Mouse (Mus musculus): ENCODE measurements around the gene Speer4f1. TPM values are rescaled to one million over a fixed set of nuclear protein-coding genes. Genes with fewer than 3 reads are reported as not detected.
"Not testable (repeated sequence)": the region's sequence is repeated elsewhere in the genome, so short reads cannot be mapped to it uniquely, and the experiment has no call there.

Speer4f1 gene
- polyA plus RNA-seq (2012; rRNA removed): not detected in 2 replicates

DNA sequence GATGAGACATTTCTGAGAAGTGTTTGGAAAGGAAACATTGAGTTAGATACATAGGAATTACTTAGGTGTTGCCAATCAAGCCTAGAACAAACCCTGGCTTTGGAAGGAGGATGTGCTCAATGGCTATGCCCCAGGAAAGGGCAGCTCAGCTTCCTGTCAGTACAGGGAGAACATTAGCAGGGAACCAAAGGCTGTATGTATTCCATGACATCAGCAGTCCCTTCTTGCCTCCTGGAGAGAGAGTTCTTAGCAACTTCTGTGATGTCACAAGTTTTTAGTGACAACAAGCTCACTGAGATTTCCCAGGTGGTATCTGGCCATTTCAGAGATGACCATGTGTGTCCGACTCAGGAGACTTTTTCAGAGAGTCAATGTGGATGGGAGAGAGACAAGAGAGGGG, at the start of gene Speer4f1:
Gene Speer4f1, plus strand, starts transcription at position 301 of the 400 bp plus-strand sequence.
- not testable (repeated sequence) for H3K27me3 ChIP-seq (ENCODE audit: control insufficient read depth, insufficient read depth, low read length); H3K27ac ChIP-seq (ENCODE audit: control insufficient read depth, insufficient read depth, low read length); H3K4me1 ChIP-seq (replicated peaks; ENCODE audit: control insufficient read depth, insufficient read depth, low read length); DNase-seq; H3K36me3 ChIP-seq (ENCODE audit: control insufficient read depth, insufficient read depth, low read length); H3K4me3 ChIP-seq (ENCODE audit: control insufficient read depth, insufficient read depth, low read length)
- 96% methylated on average over 1 of the region's 1 CpGs for WGBS

DNA sequence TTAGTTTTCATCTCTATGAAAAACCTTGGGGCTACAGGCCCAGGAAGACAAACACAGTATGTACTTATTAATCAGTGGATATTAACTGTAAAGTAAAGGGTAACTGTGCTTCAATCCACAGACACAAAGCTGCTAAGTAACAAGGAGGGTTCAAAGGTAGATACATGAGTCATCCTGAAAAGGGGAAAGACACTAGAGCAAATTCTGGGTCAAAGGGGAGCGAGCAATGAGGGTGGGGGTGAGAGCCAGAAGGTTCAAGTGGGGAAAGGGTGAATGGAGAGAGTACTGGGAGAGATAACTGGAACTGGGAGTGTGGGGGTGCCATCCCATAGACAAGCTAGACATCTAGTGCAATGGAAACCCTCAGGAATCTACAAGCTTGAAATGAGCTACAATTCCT, 49.0 kb upstream of the Speer4f1 start:
- H3K27ac ChIP-seq (ENCODE audit: control insufficient read depth, insufficient read depth, low read length): no peak overlapping the region
- no peak for DNase-seq
- no peak overlapping the region for H3K4me3 ChIP-seq (ENCODE audit: control insufficient read depth, insufficient read depth, low read length)
- no peak for TF ChIP-seq POLR2A (IDR thresholded peaks at IDR 0.05; ENCODE audit: control insufficient read depth, extremely low read depth, insufficient read depth, low read length, poor library complexity)
- TF ChIP-seq CTCF (IDR thresholded peaks at IDR 0.05; ENCODE audit: borderline replicate concordance, control insufficient read depth, extremely low read depth, insufficient read depth, low read length, poor library complexity): no peak
- no peaks in the 10 kb centered on the region for H3K27me3 ChIP-seq (ENCODE audit: control insufficient read depth, insufficient read depth, low read length)
- no peaks in the 10 kb centered on the region for H3K36me3 ChIP-seq (ENCODE audit: control insufficient read depth, insufficient read depth, low read length)
- no peaks in the 10 kb centered on the region for H3K4me1 ChIP-seq (replicated peaks; ENCODE audit: control insufficient read depth, insufficient read depth, low read length)
- WGBS: 91% methylated on average over 1 of the region's 1 CpGs

- Histone ChIP-seq H3K36me3 (ENCODE audit: control insufficient read depth, insufficient read depth, low read length) (no peaks in the 10 kb centered on the region), H3K27ac (ENCODE audit: control insufficient read depth, insufficient read depth, low read length) (no peak overlapping the region), H3K27me3 (ENCODE audit: control insufficient read depth, insufficient read depth, low read length) (no peaks in the 10 kb centered on the region), H3K4me3 (ENCODE audit: control insufficient read depth, insufficient read depth, low read length) (no peak overlapping the region), H3K4me1 (replicated peaks; ENCODE audit: control insufficient read depth, insufficient read depth, low read length) (no peaks in the 10 kb centered on the region)
- TF ChIP-seq CTCF (IDR thresholded peaks at IDR 0.05; ENCODE audit: borderline replicate concordance, control insufficient read depth, extremely low read depth, insufficient read depth, low read length, poor library complexity) (no peak), POLR2A (IDR thresholded peaks at IDR 0.05; ENCODE audit: control insufficient read depth, extremely low read depth, insufficient read depth, low read length, poor library complexity) (no peak)
- WGBS: 93% methylated on average over 3 of the region's 3 CpGs
- DNase-seq: no peak
Observed at GRCm38 (mm10) chr5:17434721-17435120, 41.2 kb upstream of the Speer4f1 start.

DNA sequence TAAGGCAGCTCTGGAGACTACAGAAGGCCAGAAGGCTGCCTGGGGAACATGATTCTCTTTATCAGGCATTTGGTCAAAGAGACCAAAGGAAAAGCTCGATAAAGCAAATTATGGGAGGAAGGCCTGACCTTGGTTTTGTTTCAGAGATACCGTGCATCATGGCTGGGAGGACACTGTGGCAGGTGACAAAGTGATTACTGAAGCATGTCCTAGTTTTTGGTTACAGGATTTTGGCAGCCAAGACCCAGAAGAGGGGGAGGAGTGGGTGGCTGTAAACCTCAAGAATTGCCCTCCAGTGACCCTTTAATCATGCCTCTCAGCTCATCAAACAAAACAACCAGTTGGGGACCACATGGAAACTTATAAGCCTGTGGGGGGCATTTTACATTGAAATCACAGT, 39.7 kb upstream of the Speer4f1 start:
- TF ChIP-seq POLR2A (IDR thresholded peaks at IDR 0.05; ENCODE audit: control insufficient read depth, extremely low read depth, insufficient read depth, low read length, poor library complexity) (no peak), CTCF (IDR thresholded peaks at IDR 0.05; ENCODE audit: borderline replicate concordance, control insufficient read depth, extremely low read depth, insufficient read depth, low read length, poor library complexity) (no peak)
- 75% methylated on average over 2 of the region's 2 CpGs for WGBS
- no peak overlapping the region for H3K4me3 ChIP-seq (ENCODE audit: control insufficient read depth, insufficient read depth, low read length)
- no peaks in the 10 kb centered on the region for H3K36me3 ChIP-seq (ENCODE audit: control insufficient read depth, insufficient read depth, low read length)
- H3K4me1 ChIP-seq (replicated peaks; ENCODE audit: control insufficient read depth, insufficient read depth, low read length): no peaks in the 10 kb centered on the region
- DNase-seq: no peak
- H3K27ac ChIP-seq (ENCODE audit: control insufficient read depth, insufficient read depth, low read length): no peak overlapping the region
- no peaks in the 10 kb centered on the region for H3K27me3 ChIP-seq (ENCODE audit: control insufficient read depth, insufficient read depth, low read length)

DNA sequence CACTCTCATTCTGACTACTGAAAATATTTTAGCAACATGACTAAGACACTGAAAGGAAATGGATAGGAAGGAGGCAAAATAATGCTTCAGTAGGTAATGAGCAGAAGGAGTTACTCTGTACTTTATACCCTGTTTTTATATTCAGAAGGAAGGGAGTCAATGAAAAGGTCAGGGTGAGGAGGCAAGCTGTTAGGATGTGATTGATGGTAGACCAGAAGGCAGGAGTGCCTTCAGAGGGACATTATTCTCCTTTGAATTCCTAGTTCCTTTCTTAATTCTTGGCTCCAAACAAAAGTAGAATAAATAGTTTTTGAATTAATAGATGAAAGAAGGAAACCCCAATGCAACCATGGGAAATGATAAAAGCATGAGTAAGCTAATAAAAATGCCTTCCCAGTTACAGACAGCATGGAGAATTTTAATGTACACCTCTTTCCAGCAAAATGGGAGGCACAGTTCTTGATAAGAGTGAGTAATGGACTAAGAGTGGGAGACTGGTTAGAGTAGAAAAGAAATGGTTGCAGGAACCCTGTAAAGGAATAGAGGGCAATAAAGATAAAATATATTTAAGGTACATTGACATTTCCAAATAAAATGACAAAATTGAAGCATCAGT, 36.3 kb upstream of the Speer4f1 start:
- TF ChIP-seq CTCF (IDR thresholded peaks at IDR 0.05; ENCODE audit: borderline replicate concordance, control insufficient read depth, extremely low read depth, insufficient read depth, low read length, poor library complexity): no peak
- TF ChIP-seq POLR2A (IDR thresholded peaks at IDR 0.05; ENCODE audit: control insufficient read depth, extremely low read depth, insufficient read depth, low read length, poor library complexity): no peak
- no peak overlapping the region for H3K4me3 ChIP-seq (ENCODE audit: control insufficient read depth, insufficient read depth, low read length)
- no peaks in the 10 kb centered on the region for H3K27me3 ChIP-seq (ENCODE audit: control insufficient read depth, insufficient read depth, low read length)
- no peak for DNase-seq
- H3K27ac ChIP-seq (ENCODE audit: control insufficient read depth, insufficient read depth, low read length): no peak overlapping the region
- H3K36me3 ChIP-seq (ENCODE audit: control insufficient read depth, insufficient read depth, low read length): no peaks in the 10 kb centered on the region
- H3K4me1 ChIP-seq (replicated peaks; ENCODE audit: control insufficient read depth, insufficient read depth, low read length): no peaks in the 10 kb centered on the region

GRCm38 (mm10) chr5:17454059-17454458, 21.8 kb upstream of the Speer4f1 start:
- Histone ChIP-seq H3K27ac (ENCODE audit: control insufficient read depth, insufficient read depth, low read length) (no peak overlapping the region), H3K4me1 (replicated peaks; ENCODE audit: control insufficient read depth, insufficient read depth, low read length) (no peaks in the 10 kb centered on the region), H3K27me3 (ENCODE audit: control insufficient read depth, insufficient read depth, low read length) (no peaks in the 10 kb centered on the region), H3K36me3 (ENCODE audit: control insufficient read depth, insufficient read depth, low read length) (no peaks in the 10 kb centered on the region), H3K4me3 (ENCODE audit: control insufficient read depth, insufficient read depth, low read length) (no peak overlapping the region)
- no peak for DNase-seq
- 92% methylated on average over 5 of the region's 5 CpGs for WGBS
- no peak for TF ChIP-seq CTCF (IDR thresholded peaks at IDR 0.05; ENCODE audit: borderline replicate concordance, control insufficient read depth, extremely low read depth, insufficient read depth, low read length, poor library complexity)
- TF ChIP-seq POLR2A (IDR thresholded peaks at IDR 0.05; ENCODE audit: control insufficient read depth, extremely low read depth, insufficient read depth, low read length, poor library complexity): no peak

- no peak for DNase-seq
- no peaks in the 10 kb centered on the region for H3K36me3 ChIP-seq (ENCODE audit: control insufficient read depth, insufficient read depth, low read length)
- TF ChIP-seq POLR2A (IDR thresholded peaks at IDR 0.05; ENCODE audit: control insufficient read depth, extremely low read depth, insufficient read depth, low read length, poor library complexity) (no peak), CTCF (IDR thresholded peaks at IDR 0.05; ENCODE audit: borderline replicate concordance, control insufficient read depth, extremely low read depth, insufficient read depth, low read length, poor library complexity) (no peak)
- no peak overlapping the region for H3K27ac ChIP-seq (ENCODE audit: control insufficient read depth, insufficient read depth, low read length)
- no peak overlapping the region for H3K4me3 ChIP-seq (ENCODE audit: control insufficient read depth, insufficient read depth, low read length)
- H3K4me1 ChIP-seq (replicated peaks; ENCODE audit: control insufficient read depth, insufficient read depth, low read length): no peaks in the 10 kb centered on the region
- no peaks in the 10 kb centered on the region for H3K27me3 ChIP-seq (ENCODE audit: control insufficient read depth, insufficient read depth, low read length)
- 88% methylated on average over 6 of the region's 6 CpGs for WGBS
Observed at GRCm38 (mm10) chr5:17454952-17455586, 20.8 kb upstream of the Speer4f1 start.

Data from thymus, adult 2 months (tissue).